Mouse (Mus musculus): Measurements from ENCODE around the gene Pygo1. TPM values are rescaled to one million over a fixed set of nuclear protein-coding genes. Genes with fewer than 3 reads are reported as not detected.

Gene Pygo1
- polyA plus RNA-seq, 1 experiment from 2014 or later: 10.8 TPM

- Histone ChIP-seq H3K4me3 (ENCODE audit: low read depth, low read length) (no peak overlapping the region), H3K4me2 (no peak overlapping the region), H3K4me1 (ENCODE audit: control insufficient read depth, insufficient read depth, low read length) (no peaks in the 10 kb centered on the region), H3K27me3 (ENCODE audit: control insufficient read depth, insufficient read depth, low read length) (no peaks in the 10 kb centered on the region), H3K9ac (ENCODE audit: low read length) (no peak overlapping the region), H3K27ac (ENCODE audit: low read depth, low read length) (no peak overlapping the region), H3K36me3 (ENCODE audit: control insufficient read depth, insufficient read depth, low read length) (no peaks in the 10 kb centered on the region), H3K9me3 (ENCODE audit: control insufficient read depth, low read length) (no peaks in the 10 kb centered on the region)
- no peak for DNase-seq (ENCODE audit: low spot score, missing footprints)
- no peak for ATAC-seq (ENCODE audit: low FRiP score)
Observed at GRCm38 (mm10) chr9:72996167-72996566, 70.7 kb downstream of the Pygo1 start.

DNA sequence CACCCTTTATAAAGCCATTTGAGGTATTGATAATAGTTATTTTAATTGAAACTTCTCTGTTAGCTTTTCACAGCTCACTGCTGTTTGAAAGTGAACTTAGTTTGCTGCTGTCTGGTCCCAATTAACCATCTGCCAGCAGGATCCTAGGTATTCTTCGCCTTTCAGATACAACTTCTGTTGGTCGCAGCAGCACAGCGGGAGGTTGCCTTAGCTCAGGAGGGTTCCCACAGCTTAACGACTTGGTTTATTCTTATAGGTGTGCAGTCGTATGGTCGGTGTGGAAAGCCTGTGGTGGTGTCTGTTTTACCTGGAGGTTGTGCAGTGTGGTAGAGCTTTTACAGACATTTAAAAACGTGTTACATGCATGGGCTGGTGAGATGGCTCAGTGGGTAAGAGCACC lies 71.4 kb downstream of the Pygo1 start:
- no peaks in the 10 kb centered on the region for H3K9me3 ChIP-seq (ENCODE audit: control insufficient read depth, low read length)
- ATAC-seq (ENCODE audit: low FRiP score) (no peak), DNase-seq (ENCODE audit: low spot score, missing footprints) (no peak)
- no peaks in the 10 kb centered on the region for H3K36me3 ChIP-seq (ENCODE audit: control insufficient read depth, insufficient read depth, low read length)
- H3K4me1 ChIP-seq (ENCODE audit: control insufficient read depth, insufficient read depth, low read length): no peaks in the 10 kb centered on the region
- WGBS: 64% methylated on average over 7 of the region's 7 CpGs
- no peak overlapping the region for H3K4me3 ChIP-seq (ENCODE audit: low read depth, low read length)
- H3K27me3 ChIP-seq (ENCODE audit: control insufficient read depth, insufficient read depth, low read length): no peaks in the 10 kb centered on the region
- no peak overlapping the region for H3K27ac ChIP-seq (ENCODE audit: low read depth, low read length)
- no peak overlapping the region for H3K4me2 ChIP-seq
- no peak overlapping the region for H3K9ac ChIP-seq (ENCODE audit: low read length)

GRCm38 (mm10) chr9:73000487-73000886 lies 75.0 kb downstream of the Pygo1 start:
- H3K27me3 ChIP-seq (ENCODE audit: control insufficient read depth, insufficient read depth, low read length): no peaks in the 10 kb centered on the region
- no peak overlapping the region for H3K4me3 ChIP-seq (ENCODE audit: low read depth, low read length)
- no peaks in the 10 kb centered on the region for H3K4me1 ChIP-seq (ENCODE audit: control insufficient read depth, insufficient read depth, low read length)
- 68% methylated on average over 2 of the region's 2 CpGs for WGBS
- DNase-seq (ENCODE audit: low spot score, missing footprints) (peak; percentile 12), ATAC-seq (ENCODE audit: low FRiP score) (no peak)
- no peaks in the 10 kb centered on the region for H3K9me3 ChIP-seq (ENCODE audit: control insufficient read depth, low read length)
- H3K4me2 ChIP-seq: no peak overlapping the region
- no peak overlapping the region for H3K27ac ChIP-seq (ENCODE audit: low read depth, low read length)
- no peak overlapping the region for H3K9ac ChIP-seq (ENCODE audit: low read length)
- H3K36me3 ChIP-seq (ENCODE audit: control insufficient read depth, insufficient read depth, low read length): no peaks in the 10 kb centered on the region

- Histone ChIP-seq H3K27ac (ENCODE audit: low read depth, low read length) (no peak overlapping the region), H3K27me3 (ENCODE audit: control insufficient read depth, insufficient read depth, low read length) (no peaks in the 10 kb centered on the region), H3K36me3 (ENCODE audit: control insufficient read depth, insufficient read depth, low read length) (no peaks in the 10 kb centered on the region), H3K4me1 (ENCODE audit: control insufficient read depth, insufficient read depth, low read length) (no peaks in the 10 kb centered on the region), H3K9me3 (ENCODE audit: control insufficient read depth, low read length) (no peaks in the 10 kb centered on the region), H3K4me3 (ENCODE audit: low read depth, low read length) (no peak overlapping the region), H3K9ac (ENCODE audit: low read length) (no peak overlapping the region), H3K4me2 (no peak overlapping the region)
- whole genome bisulfite sequencing: 90% methylated on average over 13 of the region's 13 CpGs
- DNase-seq (ENCODE audit: low spot score, missing footprints) (peak; percentile 6), ATAC-seq (ENCODE audit: low FRiP score) (no peak)
Observed at GRCm38 (mm10) chr9:73001314-73002011, 76.0 kb downstream of the Pygo1 start.

Other genes with a start within 250 kb of the Pygo1 start
- 5.1 and 6.2 TPM in 2 replicates for gene Prtg, start 118.8 kb upstream of the Pygo1 start, polyA plus RNA-seq (2014; fragmentation: Nextera tagmentation; extraction: Ambion mirVana)
- gene Dyx1c1, start 33.1 kb downstream of the Pygo1 start, polyA plus RNA-seq (2014; fragmentation: Nextera tagmentation; extraction: Ambion mirVana): 2.2 and 2.6 TPM in 2 replicates
- gene Gm44503, start 33.2 kb downstream of the Pygo1 start, polyA plus RNA-seq (2014; fragmentation: Nextera tagmentation; extraction: Ambion mirVana): not detected in 2 replicates
- gene Ccpg1os, start 59.7 kb downstream of the Pygo1 start, polyA plus RNA-seq (2014; fragmentation: Nextera tagmentation; extraction: Ambion mirVana): 22.4 and 22.9 TPM in 2 replicates
- 24.9 and 26.9 TPM in 2 replicates for gene Ccpg1, start 59.8 kb downstream of the Pygo1 start, polyA plus RNA-seq (2014; fragmentation: Nextera tagmentation; extraction: Ambion mirVana)
- 18.3 and 19.0 TPM in 2 replicates for gene Pigb, start 114.7 kb downstream of the Pygo1 start, polyA plus RNA-seq (2014; fragmentation: Nextera tagmentation; extraction: Ambion mirVana)
- gene Rab27a, start 119.2 kb downstream of the Pygo1 start, polyA plus RNA-seq (2014; fragmentation: Nextera tagmentation; extraction: Ambion mirVana): 0.52 and 0.55 TPM in 2 replicates
- gene Khdc3, start 176.2 kb downstream of the Pygo1 start, polyA plus RNA-seq (2014; fragmentation: Nextera tagmentation; extraction: Ambion mirVana): not detected in 2 replicates
- not detected in 2 replicates for gene Gm20509, start 176.8 kb downstream of the Pygo1 start, polyA plus RNA-seq (2014; fragmentation: Nextera tagmentation; extraction: Ambion mirVana)
- 172 and 184 TPM in 2 replicates for gene Rsl24d1, start 187.8 kb downstream of the Pygo1 start, polyA plus RNA-seq (2014; fragmentation: Nextera tagmentation; extraction: Ambion mirVana)